Mouse (Mus musculus): ENCODE data around the gene Cobll1.

Gene Cobll1

DNA sequence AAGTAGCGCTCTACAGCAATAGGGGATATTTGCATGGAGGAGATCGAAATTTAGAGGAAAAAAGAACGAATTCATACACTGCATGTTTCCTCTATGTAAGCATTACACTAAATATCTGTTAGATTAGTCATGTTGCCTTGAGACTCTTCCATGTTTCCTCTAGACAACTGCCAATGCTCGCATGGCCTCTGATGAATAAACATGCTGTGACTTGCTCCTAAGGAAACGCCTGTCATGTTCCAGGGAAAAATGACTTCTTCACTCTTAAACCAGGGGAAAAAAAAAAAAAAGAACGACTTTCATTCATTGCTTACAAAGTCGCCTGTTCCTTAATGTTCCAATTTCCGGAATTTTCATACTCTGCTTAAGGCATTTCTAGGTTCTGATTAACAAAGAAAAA, 2.1 kb downstream of the Cobll1 start:
- no peak for DNase-seq (ENCODE audit: low spot score in 2 of 2)

GRCm38 (mm10) chr2:65236644-65237043, 2.6 kb downstream of the Cobll1 start:
- no peak for DNase-seq (ENCODE audit: low spot score in 2 of 2)

GRCm38 (mm10) chr2:65232756-65233535, 6.3 kb downstream of the Cobll1 start:
- DNase-seq (ENCODE audit: low spot score in 2 of 2), result no peak

DNA sequence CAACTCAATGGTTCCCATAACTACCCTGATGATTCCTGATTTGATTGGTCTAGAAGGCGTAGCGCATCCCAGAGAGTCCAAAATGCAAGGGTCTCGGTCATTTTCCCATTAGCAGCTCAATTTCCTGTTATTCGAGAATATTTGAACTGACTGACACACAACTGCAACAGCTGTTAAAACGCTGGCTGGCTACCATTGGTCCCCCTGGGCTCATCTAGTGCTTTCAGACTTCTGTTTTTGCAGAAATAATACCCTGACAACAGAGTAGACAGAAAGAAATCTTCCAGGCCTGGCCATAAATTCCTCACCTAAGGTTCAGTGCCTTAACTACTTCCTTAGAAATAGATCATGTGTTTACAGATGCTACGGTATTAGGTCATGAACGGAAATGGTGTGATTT, 10.8 kb downstream of the Cobll1 start:
- DNase-seq (ENCODE audit: low spot score in 2 of 2), result no peak

DNA sequence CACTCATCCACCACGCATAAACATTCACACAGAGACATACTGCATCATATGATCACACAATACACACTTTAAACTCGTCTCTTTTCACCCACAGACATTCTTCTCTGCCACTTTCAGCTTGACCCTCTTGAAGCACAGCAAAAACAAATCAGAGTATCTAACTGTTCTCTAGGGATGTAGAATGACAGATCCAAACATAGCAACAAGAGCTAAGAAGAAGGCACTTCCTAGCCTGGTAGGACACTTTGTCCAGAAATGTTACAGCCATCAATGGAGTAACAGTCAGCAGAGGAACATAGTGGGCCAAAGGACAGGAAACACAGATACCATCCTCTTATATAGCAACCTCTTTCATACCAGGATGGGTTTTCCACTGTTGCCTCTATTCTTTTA, 11.3 kb downstream of the Cobll1 start:
- peak in 1 of 2 experiments; percentile 16 for DNase-seq (ENCODE audit: low spot score in 2 of 2)

DNA sequence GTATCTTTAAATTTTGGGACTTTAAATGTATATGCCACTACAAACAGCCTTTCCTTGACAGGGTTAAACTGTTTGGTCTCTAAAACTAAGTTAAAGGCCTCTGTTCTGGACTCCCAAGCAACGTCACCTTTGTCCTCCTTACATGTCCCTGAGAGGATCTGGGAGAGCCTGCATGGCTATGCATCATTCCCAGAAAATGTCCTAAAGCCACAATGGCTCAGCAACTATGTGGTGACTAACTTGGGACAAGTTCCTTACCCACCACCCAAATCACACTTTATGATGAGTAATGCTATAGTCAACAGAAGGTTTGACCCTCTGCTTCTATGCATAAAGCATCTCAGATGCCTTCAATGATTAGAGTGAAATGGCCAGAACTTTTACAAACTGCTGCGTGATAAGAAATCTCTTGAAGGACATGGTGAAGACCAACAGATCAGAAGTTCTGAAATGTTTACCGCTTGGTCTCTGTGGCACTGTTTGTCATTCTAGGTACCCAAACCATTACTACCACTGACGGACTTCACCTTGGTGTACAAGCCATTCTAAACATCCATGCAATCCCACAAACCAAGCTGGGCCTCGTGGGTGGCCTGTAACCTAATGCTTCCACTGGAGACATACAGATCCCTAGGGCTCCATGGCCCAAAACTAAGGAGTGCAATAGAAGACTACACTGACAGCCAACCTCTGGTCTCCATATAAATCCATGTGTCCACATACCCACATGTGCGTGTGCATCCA, 11.9 kb downstream of the Cobll1 start:
- DNase-seq (ENCODE audit: low spot score in 2 of 2), result no peak

- DNase-seq (ENCODE audit: low spot score in 2 of 2), result no peak
These were observed 12.7 kb downstream of the Cobll1 start for GRCm38 (mm10) chr2:65226494-65226893.

GRCm38 (mm10) chr2:65223956-65224735, 15.1 kb downstream of the Cobll1 start:
- no peak for DNase-seq (ENCODE audit: low spot score in 2 of 2)

- DNase-seq (ENCODE audit: low spot score in 2 of 2), result no peak
These were observed 16.2 kb downstream of the Cobll1 start for GRCm38 (mm10) chr2:65223012-65223411.

GRCm38 (mm10) chr2:65221646-65222045, 17.6 kb downstream of the Cobll1 start:
- no peak for DNase-seq (ENCODE audit: low spot score in 2 of 2)

DNA sequence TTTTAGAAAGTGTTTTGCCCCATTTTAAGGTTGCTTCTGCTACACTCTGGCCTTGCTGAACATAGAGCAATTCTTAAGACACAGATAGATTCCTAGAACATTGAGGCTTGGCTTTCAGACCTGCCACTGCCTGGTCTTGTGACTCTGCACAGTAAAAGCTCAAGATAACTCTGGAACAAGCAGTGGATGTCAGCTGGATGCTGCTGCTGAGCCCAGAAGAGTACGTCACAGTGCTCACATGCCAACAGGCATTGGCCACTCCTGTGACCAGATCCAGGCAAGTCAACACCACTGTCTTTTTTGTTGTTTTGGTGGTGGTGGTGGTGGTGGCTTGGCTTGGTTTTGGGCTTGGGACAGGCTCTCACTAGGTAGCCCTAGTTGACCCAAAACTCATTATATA, 18.6 kb downstream of the Cobll1 start:
- peak; percentile 82 to 84 for DNase-seq (ENCODE audit: low spot score in 2 of 2)

DNA sequence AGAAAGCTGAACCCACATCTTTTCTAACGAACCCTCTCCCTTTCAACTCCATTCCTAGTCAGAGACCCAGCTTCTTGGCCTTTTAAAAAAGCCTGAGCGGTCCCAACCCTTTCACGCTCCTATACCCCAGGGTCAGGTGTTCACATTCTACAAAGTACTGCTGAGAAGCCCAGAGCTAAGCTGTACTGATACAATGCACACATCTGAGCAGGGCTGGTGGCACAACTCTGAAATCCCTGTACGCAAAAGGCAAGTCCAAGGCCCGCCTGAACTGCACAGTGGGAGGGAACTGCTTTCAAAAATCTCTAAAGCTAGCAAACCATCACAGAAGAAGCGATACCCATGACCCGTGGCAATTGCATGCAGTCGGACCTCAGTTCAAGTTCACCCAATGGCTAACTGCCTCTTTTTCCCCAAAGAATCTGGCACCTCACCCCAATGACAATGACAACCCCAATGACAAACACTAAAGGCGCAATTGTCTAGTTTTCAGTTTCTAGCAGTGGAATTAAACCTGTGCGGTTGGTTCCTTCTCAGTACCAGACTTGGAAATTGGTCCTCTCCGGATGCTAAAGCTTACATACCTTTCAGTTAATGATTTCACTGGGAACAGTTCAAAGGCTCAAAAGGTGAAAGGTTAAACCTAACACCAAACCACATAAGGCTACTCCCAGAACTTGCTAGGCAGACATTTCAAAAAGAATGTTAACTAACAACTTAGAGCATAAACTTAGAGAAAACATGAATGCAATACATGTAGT, 19.6 kb downstream of the Cobll1 start:
- no peak for DNase-seq (ENCODE audit: low spot score in 2 of 2)

DNA sequence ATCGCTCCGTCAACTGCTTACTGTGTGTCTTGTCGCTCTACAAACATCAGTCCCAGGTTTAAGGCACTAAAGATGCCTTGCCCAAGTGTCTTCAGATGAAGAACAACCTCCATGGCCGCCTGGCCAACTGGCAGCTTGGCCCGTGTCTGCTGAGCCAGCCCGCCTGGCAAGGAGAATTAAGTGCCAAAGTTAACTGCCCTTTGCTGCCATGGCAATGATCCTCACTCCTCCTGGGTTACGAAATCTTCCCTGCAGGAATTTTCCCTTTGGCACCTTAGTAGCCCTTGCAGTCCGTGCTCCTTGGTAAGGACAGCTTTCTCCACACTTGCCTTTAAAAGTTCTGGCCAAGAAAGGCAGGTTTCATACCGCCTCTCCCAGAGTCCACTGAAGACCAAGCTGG, 20.9 kb downstream of the Cobll1 start:
- peak; percentile 33 to 46 for DNase-seq (ENCODE audit: low spot score in 2 of 2)

- DNase-seq (ENCODE audit: low spot score in 2 of 2), result no peak
These were observed 21.5 kb downstream of the Cobll1 start for GRCm38 (mm10) chr2:65217677-65218076.

- no peak for DNase-seq (ENCODE audit: low spot score in 2 of 2)
These were observed 23.0 kb downstream of the Cobll1 start for GRCm38 (mm10) chr2:65216163-65216562.

DNA sequence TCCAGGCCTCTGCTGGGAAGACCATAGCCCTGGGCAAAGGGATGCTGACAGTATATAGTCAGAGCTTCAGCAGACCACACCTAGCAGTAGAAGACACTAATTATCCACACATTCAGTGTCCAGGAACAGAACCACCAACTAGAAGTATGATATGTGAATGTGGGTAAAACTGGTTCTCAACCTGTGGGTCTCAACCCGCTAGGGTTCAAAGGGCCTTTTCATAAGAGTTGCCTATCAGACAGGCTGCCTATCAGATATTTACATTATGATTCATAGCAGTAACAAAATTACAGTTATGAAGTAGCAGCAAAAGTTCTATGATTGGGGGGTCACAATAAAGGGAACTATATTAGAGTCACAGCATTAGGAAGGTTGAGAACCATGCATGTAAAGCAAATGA, 24.6 kb downstream of the Cobll1 start:
- DNase-seq (ENCODE audit: low spot score in 2 of 2), result no peak

- no peak for DNase-seq (ENCODE audit: low spot score in 2 of 2)
These were observed 25.5 kb downstream of the Cobll1 start for GRCm38 (mm10) chr2:65213675-65214074.

- no peak for DNase-seq (ENCODE audit: low spot score in 2 of 2)
These were observed 27.6 kb downstream of the Cobll1 start for GRCm38 (mm10) chr2:65211620-65212019.

DNA sequence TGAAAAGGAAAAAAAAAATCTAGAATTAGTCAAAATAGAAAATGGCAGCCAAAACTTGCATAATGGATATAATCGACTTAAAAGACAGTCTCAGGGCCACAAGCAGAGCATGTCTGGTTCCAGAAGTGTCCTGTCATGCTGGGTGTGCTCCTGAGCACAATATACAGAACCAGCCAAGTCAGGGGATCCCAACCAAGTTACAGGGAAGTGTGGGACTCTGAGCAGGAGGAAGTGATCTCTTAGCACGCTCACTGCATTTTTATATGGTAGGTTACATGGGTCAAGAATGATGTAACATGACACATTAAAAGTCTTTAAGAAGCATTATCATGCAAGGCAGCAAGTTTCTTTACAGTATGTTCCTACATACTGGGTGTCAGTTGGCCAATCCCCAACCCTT, 31.5 kb downstream of the Cobll1 start:
- no peak for DNase-seq (ENCODE audit: low spot score in 2 of 2)

- no peak for DNase-seq (ENCODE audit: low spot score in 2 of 2)
These were observed 35.5 kb downstream of the Cobll1 start for GRCm38 (mm10) chr2:65203699-65204098.

DNA sequence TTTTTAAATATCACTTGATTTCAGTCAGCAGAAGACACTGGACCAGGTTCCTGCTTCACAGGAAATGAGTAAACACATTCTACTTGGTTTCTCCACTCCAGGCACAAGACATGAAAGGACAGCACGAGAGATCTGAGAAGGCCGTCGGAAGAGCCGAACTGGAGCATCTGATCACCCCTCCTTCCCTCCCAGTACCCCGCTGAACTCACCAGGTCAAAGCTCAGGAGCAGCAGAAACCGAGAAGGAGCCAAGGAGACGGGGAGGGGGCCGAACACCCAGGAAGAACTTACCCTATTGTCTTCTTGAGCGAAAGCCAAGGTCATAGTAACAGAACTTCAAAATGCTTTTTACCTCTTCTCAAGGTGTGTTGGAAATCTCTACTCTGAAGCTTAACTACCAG, 39.5 kb downstream of the Cobll1 start:
- no peak for DNase-seq (ENCODE audit: low spot score in 2 of 2)

- no peak for DNase-seq (ENCODE audit: low spot score in 2 of 2)
These were observed 40.6 kb downstream of the Cobll1 start for GRCm38 (mm10) chr2:65198605-65199004.
